Mouse (Mus musculus) cerebellum, adult 18-20 months (tissue): Measurements from ENCODE around the gene Washc4.
A peak's percentile ranks its signal among the peaks of the same experiment; 100 is the strongest.

ENCODE experiments used
- DNase-seq, 2 experiments: peaks; one replicate each; pipeline ENCODE4 v3.0.0; 2021

Gene Washc4

GRCm38 (mm10) chr10:83603956-83604564 lies 60.5 kb downstream of the Washc4 start:
- peak; percentile 24 to 46 for DNase-seq

GRCm38 (mm10) chr10:83605637-83606183 lies 62.2 kb downstream of the Washc4 start:
- peak in 1 of 2 experiments; percentile 17 for DNase-seq

- no peak for DNase-seq
These were observed 63.6 kb downstream of the Washc4 start for GRCm38 (mm10) chr10:83607111-83607510.

GRCm38 (mm10) chr10:83608596-83608995 lies 65.0 kb downstream of the Washc4 start:
- no peak for DNase-seq

- DNase-seq = no peak
These were observed 67.0 kb downstream of the Washc4 start for GRCm38 (mm10) chr10:83610518-83610917.

GRCm38 (mm10) chr10:83611863-83612262 lies 68.3 kb downstream of the Washc4 start:
- DNase-seq = no peak

- DNase-seq = no peak
These were observed 69.2 kb downstream of the Washc4 start for GRCm38 (mm10) chr10:83612648-83613215.

- peak; percentile 54 to 64 for DNase-seq
These were observed 73.8 kb downstream of the Washc4 start for GRCm38 (mm10) chr10:83617366-83617765.

GRCm38 (mm10) chr10:83618819-83619440 lies 75.4 kb downstream of the Washc4 start:
- DNase-seq = peak; percentile 79 to 85

GRCm38 (mm10) chr10:83620350-83621055 lies 77.0 kb downstream of the Washc4 start:
- peak; percentile 93 for DNase-seq

GRCm38 (mm10) chr10:83624065-83624464 lies 80.5 kb downstream of the Washc4 start:
- DNase-seq = peak in 1 of 2 experiments; percentile 44

- peak; percentile 80 to 87 for DNase-seq
These were observed 81.3 kb downstream of the Washc4 start for GRCm38 (mm10) chr10:83624841-83625240.

- DNase-seq = no peak
These were observed 83.6 kb downstream of the Washc4 start for GRCm38 (mm10) chr10:83627113-83627687.

- DNase-seq = peak; percentile 50 to 56
These were observed 84.7 kb downstream of the Washc4 start for GRCm38 (mm10) chr10:83628241-83628640.

GRCm38 (mm10) chr10:83629190-83629781 lies 85.7 kb downstream of the Washc4 start:
- DNase-seq = peak; percentile 59 to 64

- DNase-seq = no peak
These were observed 86.3 kb downstream of the Washc4 start for GRCm38 (mm10) chr10:83629878-83630277.

- peak; percentile 89 to 92 for DNase-seq
These were observed 87.3 kb downstream of the Washc4 start for GRCm38 (mm10) chr10:83630899-83631298.

- DNase-seq = peak; percentile 64 to 66
These were observed 88.2 kb downstream of the Washc4 start for GRCm38 (mm10) chr10:83631775-83632174.

GRCm38 (mm10) chr10:83632806-83633374 lies 89.3 kb downstream of the Washc4 start:
- DNase-seq = peak; percentile 62 to 67

- DNase-seq = peak in 1 of 2 experiments; percentile 35
These were observed 90.9 kb downstream of the Washc4 start for GRCm38 (mm10) chr10:83634461-83634860.

- no peak for DNase-seq
These were observed 92.6 kb downstream of the Washc4 start for GRCm38 (mm10) chr10:83636191-83636590.

- peak; percentile 64 to 68 for DNase-seq
These were observed 93.7 kb downstream of the Washc4 start for GRCm38 (mm10) chr10:83637295-83637694.
